Mouse (Mus musculus) CH12.LX (cell line): ENCODE measurements at regions not wholly inside any gene's neighbourhood (a gene's known extent, or its start where the extent isn't known, plus 50 kb on each side); places are given as distances from the start of the nearest gene placed in this dataset.

Source experiments
- CHD1 ChIP-seq: IDR thresholded peaks from 2 replicates; pipeline ENCODE4 v1.6.1; 2012; ENCODE audit warnings: low read depth, low read length, improper control_type of control experiment, inconsistent platforms
- CTCF ChIP-seq, 2 experiments: IDR thresholded peaks in 1 of 2; conservative IDR thresholded peaks in 1 of 2; 2 replicates each; pipeline ENCODE4 v1.5.1; 2011 to 2012; ENCODE audit warnings: low read depth in 2 of 2, low read length in 2 of 2, improper control_type of control experiment in 1 of 2, inconsistent platforms in 1 of 2, mild to moderate bottlenecking in 1 of 2, moderate library complexity in 1 of 2
- EP300 ChIP-seq: IDR thresholded peaks from 2 replicates; pipeline ENCODE4 v1.6.1; 2011; ENCODE audit warnings: low read length, improper control_type of control experiment
- HCFC1 ChIP-seq: IDR thresholded peaks from 2 replicates; pipeline ENCODE4 v1.6.1; 2012; ENCODE audit warnings: low read depth, mild to moderate bottlenecking, inconsistent platforms, low read length, improper control_type of control experiment
- MAFK ChIP-seq: IDR thresholded peaks from 2 replicates; pipeline ENCODE4 v1.6.1; 2011; ENCODE audit warnings: low read length, improper control_type of control experiment; ENCODE audit not compliant: insufficient replicate concordance
- MAX ChIP-seq: IDR thresholded peaks from 2 replicates; pipeline ENCODE4 v1.6.1; 2011; ENCODE audit warnings: low read length, improper control_type of control experiment
- NELFE ChIP-seq: IDR thresholded peaks from 2 replicates; pipeline ENCODE4 v1.6.1; 2011; ENCODE audit warnings: low read depth, low read length, improper control_type of control experiment
- NRF1 ChIP-seq: IDR thresholded peaks from 2 replicates; pipeline ENCODE4 v1.6.1; 2014; ENCODE audit warnings: low read depth, mild to moderate bottlenecking, inconsistent platforms, low read length, improper control_type of control experiment, moderate library complexity
- POLR2A ChIP-seq: IDR thresholded peaks from 2 replicates; pipeline ENCODE4 v1.6.1; 2011; ENCODE audit warnings: low read depth, mild to moderate bottlenecking, improper control_type of control experiment, low read length
- RAD21 ChIP-seq: IDR thresholded peaks from 2 replicates; pipeline ENCODE4 v1.6.1; 2011; ENCODE audit warnings: low read depth, mild to moderate bottlenecking, low read length, improper control_type of control experiment, moderate library complexity
- SIN3A ChIP-seq: IDR thresholded peaks from 2 replicates; pipeline ENCODE4 v1.6.1; 2012; ENCODE audit warnings: low read length, improper control_type of control experiment, inconsistent platforms
- SMC3 ChIP-seq: IDR thresholded peaks from 2 replicates; pipeline ENCODE4 v1.6.1; 2011; ENCODE audit warnings: low read depth, low read length, improper control_type of control experiment
- TCF12 ChIP-seq: IDR thresholded peaks from 2 replicates; pipeline ENCODE4 v1.6.1; 2014; ENCODE audit warnings: low read depth, mild to moderate bottlenecking, inconsistent platforms, low read length, improper control_type of control experiment
- ZC3H11A ChIP-seq: IDR thresholded peaks from 2 replicates; pipeline ENCODE4 v1.6.1; 2012; ENCODE audit warnings: low read depth, mild to moderate bottlenecking, inconsistent platforms, low read length, improper control_type of control experiment

DNA sequence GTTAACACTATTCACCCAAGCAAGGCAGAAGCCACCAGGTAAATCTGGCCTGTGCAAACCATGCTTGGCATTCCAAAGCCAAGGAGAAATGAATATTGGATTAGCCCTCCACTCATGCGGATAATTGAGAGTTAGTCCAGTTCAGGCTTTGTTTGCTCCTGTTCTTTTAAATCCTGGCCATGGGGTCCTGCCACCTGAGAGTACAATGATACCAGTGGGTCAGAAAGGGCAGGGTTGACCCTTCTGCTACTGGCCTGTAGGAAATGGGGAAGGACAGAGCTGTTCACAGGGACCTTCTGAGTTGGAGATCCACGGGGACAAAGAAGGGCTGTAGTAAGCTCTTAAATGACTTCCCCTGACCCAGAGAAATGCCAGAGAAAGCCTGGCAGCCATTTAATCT is 279.9 kb downstream of the Rps6kc1 start:
- TF ChIP-seq SIN3A, result no peak
- no peak for TF ChIP-seq ZC3H11A
- TF ChIP-seq CTCF (conservative IDR thresholded peaks at IDR 0.05 in 1 of 2, IDR thresholded peaks at IDR 0.05 in 1 of 2; ENCODE audit: low read depth in 2 of 2, low read length in 2 of 2), result no peak
- no peak for TF ChIP-seq SMC3
- no peak for TF ChIP-seq MAX
- no peak for TF ChIP-seq RAD21
- no peak for TF ChIP-seq MAFK
- TF ChIP-seq EP300, result no peak
- no peak for TF ChIP-seq CHD1
- no peak for TF ChIP-seq NRF1
- no peak for TF ChIP-seq POLR2A
- no peak for TF ChIP-seq TCF12
- no peak for TF ChIP-seq NELFE
- no peak for TF ChIP-seq HCFC1
